Mouse (Mus musculus): ENCODE measurements at regions not wholly inside any gene's neighbourhood (a gene's known extent, or its start where the extent isn't known, plus 50 kb on each side); places are given as distances from the start of the nearest gene placed in this dataset.
A peak's percentile ranks its signal among the peaks of the same experiment; 100 is the strongest.

DNA sequence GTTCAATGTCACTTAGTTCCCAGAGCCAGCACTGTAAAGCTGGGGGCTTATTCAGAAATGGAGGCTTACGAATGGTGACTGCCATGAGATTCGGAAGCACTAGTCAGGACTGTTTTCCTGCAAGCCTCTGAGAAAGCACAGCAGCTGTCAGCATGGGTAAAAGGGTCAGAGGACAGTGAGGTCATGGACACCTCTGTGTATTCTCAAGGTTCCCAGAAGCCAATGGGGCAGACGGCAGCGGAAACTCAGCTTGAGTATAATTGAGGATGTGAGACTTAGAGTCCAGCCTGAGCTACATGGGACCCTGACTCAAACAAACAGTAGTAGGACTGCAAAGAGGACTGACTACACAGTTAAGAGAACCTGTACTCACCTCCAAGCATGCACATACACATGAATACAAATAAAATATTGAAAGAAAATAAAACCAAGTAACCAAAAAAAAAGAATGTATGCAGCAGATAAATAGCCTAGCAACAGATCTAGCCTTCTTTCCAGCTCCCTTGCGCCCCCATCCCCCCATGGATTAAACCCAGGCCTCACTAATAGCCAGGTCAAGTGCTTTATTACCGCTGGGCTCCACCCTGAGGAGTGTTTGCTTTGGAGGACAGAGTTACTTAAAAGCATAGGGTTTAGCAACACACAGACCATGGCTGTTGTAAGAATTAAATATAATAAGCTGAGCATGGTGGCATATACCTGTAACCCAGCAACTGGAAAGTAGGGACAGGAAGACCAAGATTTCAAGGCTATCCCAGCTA is 67.8 kb upstream of the Calm2 start:
- TF ChIP-seq CTCF (IDR thresholded peaks at IDR 0.05; ENCODE audit: low read depth, low read length) (no peak), POLR2A (IDR thresholded peaks at IDR 0.05; ENCODE audit: borderline replicate concordance, low read depth, low read length) (no peak)
- no peak overlapping the region for H3K27ac ChIP-seq (ENCODE audit: insufficient read depth, low read depth, low read length)
- H3K4me3 ChIP-seq (ENCODE audit: insufficient read depth, low read length), result no peak overlapping the region
- H3K4me1 ChIP-seq (ENCODE audit: control insufficient read depth, insufficient read depth, low read length), result peaks cover 9% of the 10 kb centered on the region

DNA sequence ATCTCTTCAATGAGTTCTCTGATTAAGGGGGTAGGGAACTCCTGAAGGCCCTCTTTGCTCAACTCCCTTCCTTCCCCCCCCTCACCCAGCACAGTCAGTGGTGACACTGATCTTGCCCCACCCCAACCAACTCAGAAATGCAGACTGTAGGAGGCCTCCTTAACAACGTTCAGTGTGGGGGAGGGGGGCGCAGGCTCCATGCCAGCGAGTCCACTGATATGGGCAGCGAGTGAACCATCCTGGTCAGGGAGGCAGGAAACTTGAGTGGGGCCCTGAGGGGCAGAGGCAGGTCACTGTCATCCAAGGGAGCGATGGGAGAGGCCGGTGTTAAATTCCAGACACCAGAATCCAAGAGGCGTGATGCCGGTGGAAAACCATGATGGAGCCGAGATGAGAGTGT is 70.5 kb upstream of the Calm2 start:
- Histone ChIP-seq H3K4me1 (ENCODE audit: control insufficient read depth, insufficient read depth, low read length) (peaks cover 5% of the 10 kb centered on the region), H3K27ac (ENCODE audit: insufficient read depth, low read depth, low read length) (no peak overlapping the region), H3K4me3 (ENCODE audit: insufficient read depth, low read length) (no peak overlapping the region)
- TF ChIP-seq POLR2A (IDR thresholded peaks at IDR 0.05; ENCODE audit: borderline replicate concordance, low read depth, low read length), result no peak
- no peak for TF ChIP-seq CTCF (IDR thresholded peaks at IDR 0.05; ENCODE audit: low read depth, low read length)

GRCm38 (mm10) chr17:87519454-87519853 is 72.7 kb upstream of the Calm2 start:
- TF ChIP-seq POLR2A (IDR thresholded peaks at IDR 0.05; ENCODE audit: borderline replicate concordance, low read depth, low read length), result no peak
- TF ChIP-seq CTCF (IDR thresholded peaks at IDR 0.05; ENCODE audit: low read depth, low read length), result no peak
- Histone ChIP-seq H3K4me1 (ENCODE audit: control insufficient read depth, insufficient read depth, low read length) (peaks cover 7% of the 10 kb centered on the region), H3K4me3 (ENCODE audit: insufficient read depth, low read length) (no peak overlapping the region), H3K27ac (ENCODE audit: insufficient read depth, low read depth, low read length) (no peak overlapping the region)

DNA sequence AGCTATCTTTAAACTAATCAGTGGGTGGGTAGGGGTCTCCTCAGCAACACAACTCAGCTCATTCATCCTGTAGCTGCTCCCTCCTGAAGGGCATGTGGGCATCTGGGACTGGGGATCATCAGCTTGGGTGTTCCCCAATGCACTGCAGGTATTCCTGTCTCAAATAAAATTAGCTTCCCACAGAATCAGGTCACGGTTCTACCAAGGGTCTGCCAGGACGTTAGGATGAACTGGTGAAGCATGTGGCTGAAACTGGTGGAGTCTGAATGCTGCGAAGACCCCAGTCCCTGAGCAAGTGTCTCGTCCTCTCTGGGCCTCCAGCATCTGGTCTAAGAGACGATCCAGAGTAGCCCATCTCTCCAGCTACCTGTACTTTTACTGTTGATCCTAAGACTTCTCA is 74.1 kb upstream of the Calm2 start:
- Histone ChIP-seq H3K4me3 (ENCODE audit: insufficient read depth, low read length) (no peak overlapping the region), H3K27ac (ENCODE audit: insufficient read depth, low read depth, low read length) (no peak overlapping the region), H3K4me1 (ENCODE audit: control insufficient read depth, insufficient read depth, low read length) (peaks cover 7% of the 10 kb centered on the region)
- no peak for TF ChIP-seq POLR2A (IDR thresholded peaks at IDR 0.05; ENCODE audit: borderline replicate concordance, low read depth, low read length)
- TF ChIP-seq CTCF (IDR thresholded peaks at IDR 0.05; ENCODE audit: low read depth, low read length), result no peak

GRCm38 (mm10) chr17:87521622-87522151 is 75.0 kb upstream of the Calm2 start:
- TF ChIP-seq CTCF (IDR thresholded peaks at IDR 0.05; ENCODE audit: low read depth, low read length) (no peak), POLR2A (IDR thresholded peaks at IDR 0.05; ENCODE audit: borderline replicate concordance, low read depth, low read length) (no peak)
- H3K4me1 ChIP-seq (ENCODE audit: control insufficient read depth, insufficient read depth, low read length), result peaks cover 7% of the 10 kb centered on the region
- H3K4me3 ChIP-seq (ENCODE audit: insufficient read depth, low read length), result no peak overlapping the region
- H3K27ac ChIP-seq (ENCODE audit: insufficient read depth, low read depth, low read length), result no peak overlapping the region

DNA sequence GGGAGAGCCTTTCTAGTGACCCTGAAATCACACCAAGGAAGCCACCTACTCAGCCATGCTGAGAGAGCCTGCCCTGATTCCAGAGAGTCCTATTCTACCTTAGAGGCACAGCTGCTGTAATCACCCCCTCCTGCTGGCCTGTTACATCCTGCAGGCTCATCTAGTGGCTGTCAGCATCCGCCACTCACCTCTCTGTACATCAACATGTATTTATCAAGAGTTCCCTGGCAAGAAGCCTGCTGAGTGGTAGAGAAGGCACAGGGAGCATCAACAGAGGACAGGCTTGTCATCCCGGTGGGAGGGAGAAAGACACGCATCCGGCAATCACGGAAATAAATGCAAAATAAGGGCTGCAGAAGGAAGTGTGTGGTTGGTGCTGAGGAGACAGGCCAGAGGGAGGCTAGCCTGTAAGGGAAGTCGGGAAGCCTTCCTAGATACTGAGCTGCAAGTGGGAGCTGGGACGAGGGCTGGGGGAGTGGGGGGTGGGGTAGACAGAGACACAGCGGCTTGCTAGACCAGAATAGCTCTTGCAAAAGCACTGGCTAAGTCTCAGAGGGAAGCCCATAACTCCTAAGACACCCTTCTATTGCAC is 75.9 kb upstream of the Calm2 start:
- Histone ChIP-seq H3K4me3 (ENCODE audit: insufficient read depth, low read length) (no peak overlapping the region), H3K4me1 (ENCODE audit: control insufficient read depth, insufficient read depth, low read length) (peaks cover 7% of the 10 kb centered on the region), H3K27ac (ENCODE audit: insufficient read depth, low read depth, low read length) (no peak overlapping the region)
- TF ChIP-seq CTCF (IDR thresholded peaks at IDR 0.05; ENCODE audit: low read depth, low read length), result no peak

DNA sequence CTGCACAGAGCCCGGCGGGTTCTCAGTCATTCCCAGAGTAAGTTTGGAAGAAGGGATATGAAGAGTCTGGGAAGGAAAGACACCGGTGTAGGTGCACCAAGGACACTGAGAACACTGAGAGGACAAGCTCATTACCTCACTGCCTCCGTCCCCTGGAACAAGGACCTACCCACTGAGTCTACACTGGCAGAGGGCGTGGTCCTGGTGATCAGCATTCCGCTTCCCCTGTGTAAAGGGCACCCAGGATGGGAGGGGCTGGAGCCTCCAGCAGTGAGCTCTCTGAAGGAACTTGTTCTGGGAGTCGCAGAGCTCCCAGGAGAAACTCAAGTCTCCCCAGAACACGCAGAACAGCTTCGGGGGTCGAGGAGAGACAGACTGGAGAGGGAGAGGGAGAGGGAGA is 76.9 kb upstream of the Calm2 start:
- H3K27ac ChIP-seq (ENCODE audit: insufficient read depth, low read depth, low read length), result no peak overlapping the region
- no peak overlapping the region for H3K4me3 ChIP-seq (ENCODE audit: insufficient read depth, low read length)
- peaks cover 7% of the 10 kb centered on the region for H3K4me1 ChIP-seq (ENCODE audit: control insufficient read depth, insufficient read depth, low read length)
- TF ChIP-seq POLR2A (IDR thresholded peaks at IDR 0.05; ENCODE audit: borderline replicate concordance, low read depth, low read length), result no peak
- TF ChIP-seq CTCF (IDR thresholded peaks at IDR 0.05; ENCODE audit: low read depth, low read length), result no peak

DNA sequence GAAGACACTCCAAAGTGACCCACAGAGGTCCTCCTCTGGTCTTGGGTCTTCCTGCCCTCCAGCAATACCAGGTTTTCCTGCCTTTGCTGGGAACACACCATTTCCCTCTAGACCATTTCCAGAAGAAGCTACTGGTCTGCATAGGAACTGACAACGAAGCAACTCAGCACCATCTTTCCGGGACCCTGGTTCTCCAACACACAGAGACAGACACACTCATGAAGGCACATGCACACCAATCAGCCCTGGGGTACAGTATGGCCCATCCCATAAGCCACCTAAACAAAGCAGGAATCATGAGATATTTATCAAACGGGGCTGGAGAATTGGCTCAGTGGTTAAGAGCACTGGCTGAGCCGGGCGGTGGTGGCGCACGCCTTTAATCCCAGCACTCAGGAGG is 80.4 kb upstream of the Calm2 start:
- peaks cover 23% of the 10 kb centered on the region for H3K4me1 ChIP-seq (ENCODE audit: control insufficient read depth, insufficient read depth, low read length)
- no peak overlapping the region for H3K27ac ChIP-seq (ENCODE audit: insufficient read depth, low read depth, low read length)
- no peak overlapping the region for H3K4me3 ChIP-seq (ENCODE audit: insufficient read depth, low read length)
- TF ChIP-seq POLR2A (IDR thresholded peaks at IDR 0.05; ENCODE audit: borderline replicate concordance, low read depth, low read length) (no peak), CTCF (IDR thresholded peaks at IDR 0.05; ENCODE audit: low read depth, low read length) (no peak)

GRCm38 (mm10) chr17:87530162-87530817 is 83.6 kb upstream of the Calm2 start:
- Histone ChIP-seq H3K4me3 (ENCODE audit: insufficient read depth, low read length) (peak overlapping the region; percentile 29; the same call in 1 of the 2 replicates), H3K27ac (ENCODE audit: insufficient read depth, low read depth, low read length) (no peak overlapping the region), H3K4me1 (ENCODE audit: control insufficient read depth, insufficient read depth, low read length) (peaks cover 17% of the 10 kb centered on the region)
- TF ChIP-seq POLR2A (IDR thresholded peaks at IDR 0.05; ENCODE audit: borderline replicate concordance, low read depth, low read length) (no peak), CTCF (IDR thresholded peaks at IDR 0.05; ENCODE audit: low read depth, low read length) (peak; percentile 80)
